Mouse (Mus musculus) megakaryocyte, embryonic 14.5 days (primary cell): Measurements from ENCODE around the gene Slc44a1.

Source experiments
- FLI1 ChIP-seq: IDR thresholded peaks from 2 replicates; pipeline ENCODE4 v1.6.1; 2012; ENCODE audit warnings: low read length, inconsistent platforms, mixed read lengths
- GATA1 ChIP-seq: IDR thresholded peaks from 3 replicates; pipeline ENCODE4 v1.6.1; 2012; ENCODE audit warnings: mixed read lengths, low read length, inconsistent platforms, borderline replicate concordance

DNA sequence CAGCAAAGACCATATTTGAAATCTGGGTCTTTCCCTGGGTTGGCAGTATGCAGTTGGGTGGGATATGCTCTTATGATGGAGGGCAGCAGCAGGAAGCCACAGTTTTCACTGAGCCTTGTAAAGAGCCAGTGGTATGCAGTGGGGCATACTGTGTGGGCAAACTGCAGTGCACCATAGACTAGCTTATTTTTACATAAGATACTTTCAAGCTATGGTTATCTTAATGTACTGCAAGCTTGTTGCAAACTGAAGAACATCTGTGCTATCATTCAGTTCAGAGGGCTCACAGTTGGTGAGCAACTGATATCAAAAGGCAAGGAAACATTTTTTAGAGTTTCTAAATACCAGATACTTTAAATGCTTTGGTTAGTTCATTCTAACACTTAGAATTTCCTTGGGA, 220.5 kb downstream of the Slc44a1 start:
- TF ChIP-seq GATA1 (no peak), FLI1 (no peak)
